Mouse (Mus musculus): ENCODE measurements around the gene Nfkbib. TPM values are rescaled to one million over a fixed set of nuclear protein-coding genes. Genes with fewer than 3 reads are reported as not detected.
A peak's percentile ranks its signal among the peaks of the same experiment; 100 is the strongest.

Nfkbib gene
- polyA plus RNA-seq, 1 experiment, result 12.1 TPM

DNA sequence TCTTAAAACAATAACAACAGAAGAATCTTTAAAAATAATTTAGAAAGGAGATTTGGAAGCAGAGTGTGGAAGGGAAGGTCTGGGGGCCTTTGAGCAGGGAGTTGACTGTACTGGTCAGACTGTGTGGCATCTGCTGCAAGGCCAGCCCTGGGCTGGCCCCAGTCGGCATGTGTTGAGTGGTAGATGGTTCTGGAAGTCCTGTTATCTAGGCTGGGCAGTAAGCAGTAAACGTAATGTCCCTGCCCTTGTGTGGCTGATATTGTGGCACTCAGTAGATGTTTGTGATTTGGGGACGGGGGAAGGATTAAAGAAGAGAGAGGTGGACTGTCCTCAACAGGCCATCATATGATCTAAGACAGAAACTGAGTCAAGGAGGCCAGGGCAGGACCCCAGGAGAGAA, 3.0 kb upstream of the Nfkbib start:
- peaks cover 1% of the 10 kb centered on the region; the same call in 1 of the 2 replicates for H3K4me1 ChIP-seq (ENCODE audit: control insufficient read depth, insufficient read depth, low read length)
- no peak overlapping the region for H3K4me3 ChIP-seq (replicated peaks; ENCODE audit: control insufficient read depth, low read depth, low read length)
- no peak overlapping the region for H3K27ac ChIP-seq (ENCODE audit: control insufficient read depth, insufficient read depth, low read depth, low read length, poor library complexity)
- TF ChIP-seq POLR2A (IDR thresholded peaks at IDR 0.05; ENCODE audit: borderline replicate concordance, control insufficient read depth, low read depth, low read length), result no peak
- TF ChIP-seq CTCF (IDR thresholded peaks at IDR 0.05; ENCODE audit: control insufficient read depth, insufficient read depth, low read length), result no peak
- whole genome bisulfite sequencing, result 65% methylated on average over 3 of the region's 3 CpGs

DNA sequence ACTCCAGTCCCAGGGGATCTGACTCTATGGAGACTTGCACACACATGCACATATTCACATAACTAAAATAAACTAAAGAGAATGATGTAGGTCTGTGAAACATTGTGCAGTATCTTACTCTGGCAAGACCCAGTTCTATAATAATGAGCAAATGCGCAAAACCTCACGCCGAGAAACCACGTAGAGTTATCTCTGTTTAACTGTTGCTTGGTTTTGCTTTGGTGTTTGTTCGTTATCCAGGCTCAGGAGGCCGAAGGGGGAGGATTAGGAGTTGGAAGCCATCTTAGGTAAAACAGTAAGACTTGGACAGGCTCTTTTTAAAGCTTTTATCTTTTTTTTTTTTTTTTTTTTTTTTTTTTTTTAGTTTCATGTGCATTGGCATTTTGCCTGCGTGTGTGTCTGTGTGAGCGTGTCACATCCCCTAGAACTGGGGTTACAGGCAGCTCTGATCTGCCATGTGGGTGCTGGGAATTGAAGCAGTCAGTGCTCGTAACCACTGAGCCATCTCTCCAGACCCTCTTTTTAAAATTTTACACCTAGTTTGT, 2.2 kb upstream of the Nfkbib start:
- TF ChIP-seq CTCF (IDR thresholded peaks at IDR 0.05; ENCODE audit: control insufficient read depth, insufficient read depth, low read length) (no peak), POLR2A (IDR thresholded peaks at IDR 0.05; ENCODE audit: borderline replicate concordance, control insufficient read depth, low read depth, low read length) (no peak)
- 62% methylated on average over 9 of the region's 9 CpGs for WGBS
- H3K27ac ChIP-seq (ENCODE audit: control insufficient read depth, insufficient read depth, low read depth, low read length, poor library complexity), result no peak overlapping the region
- H3K4me1 ChIP-seq (ENCODE audit: control insufficient read depth, insufficient read depth, low read length), result peaks cover 4% of the 10 kb centered on the region; the same call in 1 of the 2 replicates
- H3K4me3 ChIP-seq (replicated peaks; ENCODE audit: control insufficient read depth, low read depth, low read length), result no peak overlapping the region

DNA sequence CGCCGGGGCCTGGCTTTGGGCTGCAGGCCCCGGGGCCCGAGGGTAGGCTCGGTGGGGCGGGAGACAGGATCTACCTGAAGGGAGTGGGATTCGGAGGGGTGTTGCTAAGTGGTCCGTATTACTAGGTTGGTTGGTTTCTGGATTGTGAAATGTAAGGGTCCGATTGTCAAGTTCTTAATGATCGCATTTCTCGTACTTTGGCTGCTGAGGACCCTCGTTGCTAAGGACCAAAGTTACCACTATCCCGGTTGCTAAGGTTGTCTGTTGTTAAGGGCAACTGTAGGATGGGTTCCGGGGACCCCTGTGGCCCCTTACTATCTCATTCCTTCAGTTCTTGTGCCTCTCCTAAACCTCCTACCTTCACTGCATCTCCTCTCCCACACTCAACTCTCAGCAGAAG, 402 bp downstream of the Nfkbib start:
- Histone ChIP-seq H3K4me1 (ENCODE audit: control insufficient read depth, insufficient read depth, low read length) (peaks cover 4% of the 10 kb centered on the region; the same call in 1 of the 2 replicates), H3K27ac (ENCODE audit: control insufficient read depth, insufficient read depth, low read depth, low read length, poor library complexity) (no peak overlapping the region), H3K4me3 (replicated peaks; ENCODE audit: control insufficient read depth, low read depth, low read length) (peak overlapping the region; percentile 58)
- TF ChIP-seq POLR2A (IDR thresholded peaks at IDR 0.05; ENCODE audit: borderline replicate concordance, control insufficient read depth, low read depth, low read length) (no peak), CTCF (IDR thresholded peaks at IDR 0.05; ENCODE audit: control insufficient read depth, insufficient read depth, low read length) (no peak)
- WGBS, result 5% methylated on average over 14 of the region's 14 CpGs

DNA sequence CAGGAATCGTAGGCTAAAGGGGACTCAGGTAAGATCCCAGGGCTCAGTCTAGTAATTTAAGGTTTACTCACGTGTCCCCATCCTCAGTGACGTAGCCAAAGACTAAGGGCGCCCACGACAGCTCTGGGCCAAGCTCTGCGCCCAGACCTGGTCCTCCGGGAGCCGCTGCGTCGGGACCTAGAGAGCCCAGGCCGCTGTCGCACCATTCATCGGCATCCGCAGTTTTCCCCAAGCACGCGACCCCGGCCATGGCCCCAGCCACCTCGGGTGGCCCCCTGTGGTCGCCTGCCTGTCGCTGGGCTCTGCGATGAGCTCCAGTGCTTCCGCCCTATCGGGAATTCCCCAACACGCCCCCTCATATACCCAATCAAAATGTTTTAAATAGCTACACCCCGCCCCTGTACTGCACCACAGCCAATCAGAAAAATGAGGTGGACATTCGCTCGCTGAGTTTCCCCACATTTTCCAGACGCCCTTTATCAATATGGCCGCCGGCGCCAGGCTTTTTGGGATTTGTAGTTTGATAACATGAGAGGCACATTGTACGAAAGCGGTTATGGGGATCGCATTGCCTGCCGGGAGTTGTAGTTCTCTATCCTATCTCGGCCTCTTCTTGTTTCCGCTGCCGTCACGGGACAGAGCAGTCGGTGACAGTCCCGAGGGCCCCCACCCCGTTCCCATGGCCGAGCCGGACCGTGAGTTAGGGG, 986 bp downstream of the Nfkbib start, which contains the start of gene Sirt2:
Sirt2 (plus strand) TSS at position 563 of the 707 bp plus-strand sequence.
- H3K4me1 ChIP-seq (ENCODE audit: control insufficient read depth, insufficient read depth, low read length), result peaks cover 4% of the 10 kb centered on the region; the same call in 1 of the 2 replicates
- TF ChIP-seq POLR2A (IDR thresholded peaks at IDR 0.05; ENCODE audit: borderline replicate concordance, control insufficient read depth, low read depth, low read length) (peak; percentile 29; the same call in 1 of the 2 replicates), CTCF (IDR thresholded peaks at IDR 0.05; ENCODE audit: control insufficient read depth, insufficient read depth, low read length) (no peak)
- under 1% methylated on average over 45 of the region's 45 CpGs for WGBS

DNA sequence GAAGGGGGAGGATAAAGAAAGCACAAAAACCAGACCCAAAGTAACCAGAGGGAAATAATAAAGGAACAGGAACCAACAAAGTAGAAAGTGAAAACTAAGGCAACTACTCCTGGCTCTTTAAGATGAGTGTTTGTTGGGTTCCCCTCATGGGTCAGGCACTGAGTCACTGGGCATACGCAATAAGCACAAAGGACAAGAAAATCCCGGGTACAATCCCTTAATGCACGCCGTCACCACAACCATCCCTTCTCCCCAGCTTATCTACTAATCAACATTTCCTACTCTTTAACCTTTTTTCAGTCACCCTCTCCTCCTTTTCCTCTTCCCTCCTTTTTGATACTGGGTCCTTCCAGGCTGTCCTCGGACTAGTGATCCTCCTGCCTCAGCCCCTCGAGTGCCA, 2.1 kb downstream of the Nfkbib start:
- Histone ChIP-seq H3K27ac (ENCODE audit: control insufficient read depth, insufficient read depth, low read depth, low read length, poor library complexity) (no peak overlapping the region), H3K4me3 (replicated peaks; ENCODE audit: control insufficient read depth, low read depth, low read length) (peak overlapping the region; percentile 43), H3K4me1 (ENCODE audit: control insufficient read depth, insufficient read depth, low read length) (peaks cover 4% of the 10 kb centered on the region; the same call in 1 of the 2 replicates)
- 62% methylated on average over 6 of the region's 6 CpGs for WGBS
- TF ChIP-seq CTCF (IDR thresholded peaks at IDR 0.05; ENCODE audit: control insufficient read depth, insufficient read depth, low read length), result no peak
- TF ChIP-seq POLR2A (IDR thresholded peaks at IDR 0.05; ENCODE audit: borderline replicate concordance, control insufficient read depth, low read depth, low read length), result no peak

More for the DNA sequence above, 986 bp downstream of the Nfkbib start, which contains the start of gene Sirt2:
- H3K4me3 ChIP-seq (replicated peaks; ENCODE audit: control insufficient read depth, low read depth, low read length), result peak within 1 kb of the TSS; percentile 94
- H3K27ac ChIP-seq (ENCODE audit: control insufficient read depth, insufficient read depth, low read depth, low read length, poor library complexity), result peak within 1 kb of the TSS; percentile 47; the same call in 1 of the 2 replicates

DNA sequence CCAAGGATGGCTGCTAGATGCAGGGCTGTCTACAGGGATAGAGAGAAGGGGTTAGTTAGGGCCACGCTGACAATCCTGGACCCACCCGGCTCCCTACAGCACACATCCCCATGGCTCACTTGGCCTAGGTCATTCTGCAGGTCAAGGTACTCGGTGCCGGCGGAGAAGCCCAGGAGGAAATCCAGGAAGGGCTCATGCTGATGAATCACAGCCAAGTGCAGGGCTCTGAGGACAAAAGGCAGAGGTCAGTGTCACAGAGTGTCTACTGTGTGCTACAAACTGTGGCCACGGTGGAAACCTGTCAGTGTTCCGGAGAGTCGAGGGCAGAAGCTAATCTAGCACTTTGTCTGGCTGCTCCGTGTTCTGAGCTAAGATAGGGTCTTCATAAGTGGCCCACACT, 5.4 kb downstream of the Nfkbib start:
- no peak overlapping the region for H3K27ac ChIP-seq (ENCODE audit: control insufficient read depth, insufficient read depth, low read depth, low read length, poor library complexity)
- 92% methylated on average over 9 of the region's 9 CpGs for WGBS
- TF ChIP-seq POLR2A (IDR thresholded peaks at IDR 0.05; ENCODE audit: borderline replicate concordance, control insufficient read depth, low read depth, low read length), result no peak
- TF ChIP-seq CTCF (IDR thresholded peaks at IDR 0.05; ENCODE audit: control insufficient read depth, insufficient read depth, low read length), result no peak
- peaks cover 4% of the 10 kb centered on the region; the same call in 1 of the 2 replicates for H3K4me1 ChIP-seq (ENCODE audit: control insufficient read depth, insufficient read depth, low read length)
- no peak overlapping the region for H3K4me3 ChIP-seq (replicated peaks; ENCODE audit: control insufficient read depth, low read depth, low read length)

DNA sequence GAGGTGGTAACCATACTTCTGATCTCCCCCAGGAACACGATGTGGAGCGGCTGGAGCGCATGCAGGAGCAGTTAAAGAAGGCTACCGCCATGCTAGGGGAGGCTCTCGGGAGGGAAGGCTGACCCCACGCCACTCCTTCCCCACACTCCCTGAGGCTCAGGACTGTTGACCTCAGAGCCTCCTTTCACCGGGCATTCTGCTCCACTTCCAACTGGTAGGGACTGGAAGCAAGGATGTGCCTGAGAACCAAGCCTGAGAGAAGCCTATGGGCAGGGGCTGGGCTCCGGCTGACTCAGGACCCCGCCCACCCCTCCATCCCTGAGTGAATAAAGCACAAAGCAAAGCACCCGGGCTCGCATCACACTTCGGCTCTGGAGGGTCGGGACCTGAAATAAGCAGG, 8.7 kb downstream of the Nfkbib start:
- WGBS, result 89% methylated on average over 13 of the region's 13 CpGs

DNA sequence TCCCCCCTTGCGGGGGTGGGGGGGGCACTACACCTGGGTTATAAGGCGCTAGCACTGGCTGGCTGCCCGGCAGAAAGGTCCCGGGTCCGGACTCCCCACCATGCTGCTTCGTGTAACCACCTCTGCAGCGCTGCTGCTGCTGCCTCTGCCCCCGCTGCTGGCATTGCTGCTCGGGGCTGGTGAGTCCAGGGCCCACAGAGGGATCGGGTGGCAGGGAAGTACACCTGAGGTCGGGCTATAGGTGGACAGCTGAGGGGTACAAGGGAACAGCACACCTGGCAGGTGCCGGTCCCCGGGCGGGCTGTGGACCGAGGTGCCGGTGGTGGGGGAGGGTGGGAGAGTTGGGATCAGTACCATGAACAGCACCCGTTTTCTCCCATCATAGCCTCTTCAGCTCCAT, 11.2 kb downstream of the Nfkbib start, which contains the start of gene Ccer2:
Ccer2 (plus strand) TSS at position 96 of the 400 bp plus-strand sequence.
- Histone ChIP-seq H3K27ac (ENCODE audit: control insufficient read depth, insufficient read depth, low read depth, low read length, poor library complexity) (no peak within 1 kb of the TSS), H3K4me3 (replicated peaks; ENCODE audit: control insufficient read depth, low read depth, low read length) (no peak within 1 kb of the TSS), H3K4me1 (ENCODE audit: control insufficient read depth, insufficient read depth, low read length) (no peaks in the 10 kb centered on the region)
- 4% methylated on average over 17 of the region's 17 CpGs for WGBS
- TF ChIP-seq CTCF (IDR thresholded peaks at IDR 0.05; ENCODE audit: control insufficient read depth, insufficient read depth, low read length) (no peak), POLR2A (IDR thresholded peaks at IDR 0.05; ENCODE audit: borderline replicate concordance, control insufficient read depth, low read depth, low read length) (no peak)

More for the DNA sequence above, 8.7 kb downstream of the Nfkbib start:
- Histone ChIP-seq H3K4me1 (ENCODE audit: control insufficient read depth, insufficient read depth, low read length) (no peaks in the 10 kb centered on the region), H3K27ac (ENCODE audit: control insufficient read depth, insufficient read depth, low read depth, low read length, poor library complexity) (no peak overlapping the region), H3K4me3 (replicated peaks; ENCODE audit: control insufficient read depth, low read depth, low read length) (no peak overlapping the region)
- TF ChIP-seq POLR2A (IDR thresholded peaks at IDR 0.05; ENCODE audit: borderline replicate concordance, control insufficient read depth, low read depth, low read length) (no peak), CTCF (IDR thresholded peaks at IDR 0.05; ENCODE audit: control insufficient read depth, insufficient read depth, low read length) (no peak)

All from bone marrow, adult 2 months (tissue).